Mouse (Mus musculus): ENCODE measurements around the gene Bcl3.

- TF ChIP-seq CTCF (conservative IDR thresholded peaks at IDR 0.05; ENCODE audit: insufficient read depth, insufficient read length, low read depth, low read length) (no peak), POLR2A (IDR thresholded peaks at IDR 0.05; ENCODE audit: low read depth, low read length) (no peak)
Measured at GRCm38 (mm10) chr7:19813579-19814122, 8.9 kb downstream of the Bcl3 start.

All from kidney, adult 2 months (tissue).